Mouse (Mus musculus) gastrocnemius, postnatal 14 days (tissue): ENCODE results near the gene Rnf38. TPM values are rescaled to one million over a fixed set of nuclear protein-coding genes. Genes with fewer than 3 reads are reported as not detected.

Experiments
- DNase-seq: peaks from one replicate; pipeline ENCODE4 v3.0.0; 2021; ENCODE audit warnings: mixed read lengths
- intact Hi-C: fragments of 180-260 bp; cut with DNase I; formaldehyde crosslinking; loops from one replicate; pipeline ENCODE4 v1.15.1; 2025; ENCODE audit warnings: low total_unique reads
- total RNA-seq, 2 experiments: library from RNA; stranded (reverse); gene quantifications; 2 replicates each; pipeline ENCODE4 v1.2.3; 2021

Gene Rnf38
- total RNA-seq, 2 experiments from 2014 or later = 15.7 to 19.2 TPM

DNA sequence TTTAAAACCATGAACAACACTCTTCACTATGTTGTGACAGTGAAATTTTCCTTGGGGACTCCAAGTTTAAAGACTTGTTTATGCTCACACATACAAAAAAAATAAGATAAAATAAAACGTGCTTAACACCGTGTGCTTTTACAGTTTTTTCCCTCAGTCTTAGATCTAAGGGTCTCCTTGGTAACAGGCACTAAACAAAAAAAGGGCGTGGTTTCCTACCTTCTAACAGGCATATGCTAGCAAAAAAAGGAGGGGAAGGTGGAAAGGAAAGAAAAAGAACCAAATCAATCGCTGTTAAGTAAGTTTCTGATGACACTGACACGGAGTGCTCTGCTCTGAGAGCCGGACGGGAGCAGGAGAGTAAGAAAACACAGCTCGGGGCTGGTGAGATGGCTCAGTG, 73.8 kb downstream of the Rnf38 start:
- intact Hi-C loops = no loop called here
- no peak for DNase-seq

DNA sequence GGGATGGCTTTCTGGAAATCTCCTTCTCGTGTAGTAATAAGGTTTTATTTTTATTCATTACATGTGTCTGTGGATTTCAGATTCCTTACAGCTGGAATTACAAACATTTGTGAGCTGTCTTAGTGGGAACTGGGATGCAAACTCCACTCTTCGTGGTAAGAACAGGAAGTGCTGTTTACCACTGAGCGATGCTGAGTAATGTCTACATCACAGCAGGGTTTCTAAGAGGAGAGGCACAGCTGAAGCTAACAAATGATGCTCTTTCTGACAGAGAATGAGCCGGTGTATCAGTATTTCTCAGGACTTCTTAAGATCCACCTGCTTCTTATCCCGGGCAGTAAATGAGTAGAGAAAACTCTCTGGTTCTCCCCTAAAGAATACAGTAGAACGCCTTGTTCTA, 77.1 kb downstream of the Rnf38 start:
- no peak for DNase-seq
- intact Hi-C loops = no loop called here

DNA sequence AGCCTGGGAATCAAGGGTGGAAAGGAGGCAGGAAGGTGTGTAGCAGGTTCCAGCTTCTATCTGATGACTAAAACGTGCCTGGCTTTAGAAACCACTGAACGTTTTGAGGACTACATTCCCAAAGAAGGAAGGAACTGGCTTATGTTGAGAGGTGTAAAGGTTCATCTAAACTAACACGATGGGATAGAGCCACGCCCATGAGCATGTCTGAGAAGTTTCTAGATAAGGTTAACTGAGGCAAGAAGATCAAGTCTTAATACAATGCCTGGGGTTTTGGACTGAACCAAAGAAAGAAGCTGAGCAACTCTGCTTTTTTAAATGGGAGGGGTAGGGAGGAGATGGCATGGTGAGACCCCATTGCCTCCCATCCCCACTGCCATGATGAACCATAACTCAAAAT, 78.7 kb downstream of the Rnf38 start:
- intact Hi-C loops = no loop called here
- DNase-seq = no peak

DNA sequence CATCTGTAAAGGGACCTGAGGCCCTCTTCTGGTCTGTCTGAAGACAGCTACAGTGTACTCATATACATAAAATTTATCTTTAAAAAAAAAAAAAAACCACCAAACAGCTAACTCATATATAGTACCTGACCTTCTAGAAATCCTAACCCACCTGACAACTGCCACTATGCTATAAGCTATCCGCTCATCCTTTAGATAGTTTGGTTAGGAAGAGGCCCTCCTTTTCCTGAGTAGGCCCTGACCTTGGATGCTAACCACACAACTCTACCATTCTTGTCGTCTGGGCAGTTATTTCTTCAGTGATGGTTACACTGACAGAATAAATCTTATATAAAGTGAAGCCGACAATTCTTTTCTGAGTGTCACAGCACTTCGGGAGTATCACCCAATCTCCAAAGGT, 80.7 kb downstream of the Rnf38 start:
- no peak for DNase-seq
- intact Hi-C loops = no loop called here

DNA sequence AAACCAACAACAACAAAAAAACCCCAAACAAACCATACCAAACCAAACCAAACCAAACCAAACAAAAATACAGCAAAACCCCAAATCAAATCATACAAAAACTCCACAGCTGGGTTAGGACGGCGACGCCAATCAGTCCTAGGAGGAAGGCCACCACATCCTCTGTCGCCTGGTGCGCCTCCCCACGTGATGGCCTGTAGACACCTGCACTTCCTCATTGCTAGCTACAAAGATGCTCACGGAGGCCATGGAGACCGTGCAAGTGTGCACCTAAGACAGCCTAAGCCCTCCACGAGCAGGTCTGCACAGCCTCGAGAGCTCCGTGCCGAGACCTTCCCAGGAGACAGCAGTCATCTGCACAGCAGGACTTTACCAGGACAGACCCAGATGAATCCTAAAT, 106.8 kb downstream of the Rnf38 start:
- no peak for DNase-seq
- intact Hi-C loops = no loop called here

DNA sequence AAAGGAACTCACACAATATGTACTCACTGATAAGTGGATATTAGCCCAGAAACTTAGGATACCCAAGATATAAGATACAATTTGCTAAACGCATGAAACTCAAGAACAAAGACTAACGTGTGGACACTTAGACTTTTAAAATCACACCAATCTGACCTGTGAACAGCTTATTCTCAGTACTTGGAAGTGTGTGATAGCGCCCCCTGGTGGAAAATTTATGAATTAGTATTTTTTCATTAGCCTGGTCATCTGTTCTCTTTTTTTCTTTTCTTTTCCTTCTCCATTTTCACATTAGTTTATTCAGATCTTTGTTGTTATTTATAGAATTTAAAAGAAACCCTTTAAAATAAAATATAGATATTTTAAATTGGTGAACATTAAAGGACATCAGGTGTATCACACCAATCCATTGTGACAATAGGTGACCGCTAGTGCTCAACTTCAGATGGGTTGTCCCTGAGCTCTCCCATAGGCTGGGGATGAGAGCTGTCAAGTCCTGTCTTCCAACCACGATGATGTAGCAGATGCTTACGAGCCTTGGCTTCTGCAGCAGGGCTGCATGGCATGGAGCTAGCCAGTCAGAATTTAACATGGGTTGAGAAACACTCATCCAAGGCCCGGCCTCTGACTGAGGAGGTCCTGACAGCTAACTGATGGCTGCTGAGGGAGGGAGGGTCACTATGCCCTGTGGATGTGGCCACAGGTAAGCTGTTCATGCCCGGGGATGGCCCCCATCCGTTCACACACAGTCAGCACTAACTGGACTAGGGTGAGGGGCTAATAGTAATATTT, 114.0 kb downstream of the Rnf38 start:
- DNase-seq = no peak
- intact Hi-C loops = no loop called here

DNA sequence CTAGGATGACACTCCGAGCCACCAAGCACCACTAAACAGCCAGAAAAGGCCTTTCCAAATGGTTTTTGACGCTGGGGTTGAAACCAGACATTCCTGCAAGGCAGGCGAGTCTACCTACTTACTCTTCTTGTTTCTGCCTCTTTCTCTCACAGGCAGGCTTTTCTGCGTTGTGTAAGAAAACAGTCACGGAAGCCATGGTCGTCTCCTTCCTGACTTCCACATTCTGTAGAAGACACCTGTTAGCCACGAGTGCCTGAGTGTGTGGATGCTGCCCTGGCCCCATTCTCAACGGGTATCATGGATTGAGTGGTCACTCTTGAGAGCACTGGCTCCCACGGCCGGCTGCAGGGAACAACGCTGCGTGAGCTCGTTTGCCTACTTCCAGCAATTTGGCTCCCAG, 118.5 kb downstream of the Rnf38 start:
- DNase-seq = no peak
- intact Hi-C loops = no loop called here

DNA sequence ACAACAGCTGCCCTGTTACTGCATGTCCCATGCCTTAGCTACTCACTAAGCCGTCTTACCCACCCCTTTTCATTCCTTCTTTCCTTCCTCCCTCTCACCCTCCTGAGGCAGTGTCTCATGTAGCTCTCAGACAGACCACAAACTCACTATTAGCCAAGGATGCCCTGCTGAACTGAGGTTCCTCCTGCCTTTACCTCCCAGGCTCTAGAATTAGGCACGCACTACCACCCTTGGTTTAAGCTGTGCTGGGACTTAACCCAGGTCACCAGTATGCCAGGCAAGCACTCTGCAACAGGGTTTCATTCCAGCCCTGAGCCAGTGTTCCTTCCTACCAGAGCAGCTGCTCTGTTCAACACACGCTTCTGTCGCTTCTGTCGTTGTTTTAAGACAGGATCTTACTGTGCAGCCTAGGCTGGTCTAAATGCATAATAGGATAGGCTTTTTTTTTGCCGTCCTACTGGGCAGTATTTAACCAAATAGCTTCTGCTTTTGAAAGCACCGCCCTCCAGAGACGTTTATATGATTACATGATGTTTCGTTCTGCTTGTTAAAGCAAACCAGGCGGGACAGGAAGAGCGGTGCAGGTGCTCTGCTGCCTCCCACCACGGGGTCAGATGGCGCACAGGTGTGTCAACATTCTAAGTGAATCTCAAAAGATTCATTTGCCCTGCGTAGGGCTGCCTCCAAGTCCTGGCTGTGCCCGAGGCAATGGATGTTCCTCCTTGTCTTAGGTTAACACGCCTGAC, 120.0 kb downstream of the Rnf38 start:
- intact Hi-C loops = no loop called here
- DNase-seq = no peak

DNA sequence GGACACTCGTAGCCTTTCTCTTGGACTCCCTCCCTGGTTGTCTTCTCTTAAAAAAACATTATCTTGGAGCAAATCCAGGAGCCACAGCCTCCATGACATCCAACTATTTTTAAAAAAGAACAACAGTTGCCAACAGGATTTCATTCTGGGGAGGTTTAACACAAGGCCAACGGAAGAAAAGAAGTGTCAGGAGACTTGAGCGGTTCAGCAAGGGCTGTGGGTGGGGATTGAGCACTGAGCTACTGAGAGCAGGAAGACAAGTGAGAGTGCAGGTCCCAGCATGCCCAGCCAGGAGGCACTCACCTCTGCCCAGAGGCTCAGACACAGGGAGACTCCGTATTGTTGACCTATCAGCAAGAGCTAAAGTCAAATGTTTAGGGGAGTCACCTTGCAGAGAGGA, 120.8 kb downstream of the Rnf38 start:
- intact Hi-C loops = no loop called here
- no peak for DNase-seq

DNA sequence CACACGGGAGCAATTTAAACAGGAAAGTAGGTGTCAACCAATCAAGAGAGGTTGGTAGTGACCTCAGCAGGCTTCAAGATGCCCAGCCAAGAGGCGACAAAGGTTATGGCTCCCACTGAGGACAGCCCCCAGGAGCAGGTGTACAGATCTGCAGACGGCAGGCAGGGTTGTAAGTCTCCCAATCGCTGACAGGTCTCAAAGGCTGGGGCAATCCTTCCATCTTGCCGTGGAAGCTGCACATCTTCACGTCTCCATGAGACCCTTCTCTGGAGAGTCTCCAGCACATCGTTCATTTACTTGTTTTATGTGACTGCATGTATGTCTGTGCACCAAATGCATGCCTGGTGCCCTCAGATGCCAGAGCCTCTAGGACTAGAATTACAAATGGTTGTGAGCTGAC, 122.8 kb downstream of the Rnf38 start:
- intact Hi-C loops = no loop called here
- DNase-seq = no peak

DNA sequence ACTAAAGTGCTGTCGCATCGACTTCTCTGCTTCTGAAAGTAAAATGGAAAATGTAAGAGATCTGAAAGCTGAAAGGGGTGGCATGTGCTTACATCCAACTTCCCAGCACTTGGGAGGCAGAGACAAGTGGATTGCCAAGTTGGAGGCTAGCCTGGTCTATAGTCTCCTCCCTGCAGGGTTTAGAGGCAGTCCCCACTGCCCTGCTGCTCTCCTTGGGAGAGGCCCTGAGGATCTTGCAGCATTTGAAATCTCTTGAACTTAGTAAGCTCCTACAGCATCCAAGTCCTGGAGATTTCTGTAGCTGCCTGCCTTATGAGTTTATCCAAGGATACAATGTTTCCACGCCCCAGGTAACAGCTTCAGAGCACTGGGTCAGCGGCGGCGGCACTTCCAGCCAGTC, 125.3 kb downstream of the Rnf38 start:
- no peak for DNase-seq
- intact Hi-C loops = no loop called here

DNA sequence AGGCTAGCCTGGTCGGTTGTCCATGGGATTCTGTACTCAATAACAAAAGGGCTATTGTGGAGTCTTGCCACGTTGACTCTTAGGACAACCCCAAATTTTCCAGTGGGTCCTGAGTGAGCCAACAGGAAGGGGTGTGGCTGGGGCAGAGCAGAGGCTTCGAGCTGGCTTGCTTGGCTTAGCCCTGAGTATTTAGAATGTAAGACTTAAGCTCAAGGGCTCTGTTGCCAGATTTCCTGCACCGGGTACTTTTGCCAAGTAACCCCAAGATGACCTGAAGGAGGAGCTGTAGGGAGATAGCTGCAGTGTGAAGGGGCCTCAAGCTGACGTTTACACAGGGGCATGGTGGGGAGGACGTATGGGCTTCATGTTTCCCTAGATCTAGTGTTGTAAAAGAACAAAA, 126.2 kb downstream of the Rnf38 start:
- intact Hi-C loops = no loop called here
- DNase-seq = no peak

DNA sequence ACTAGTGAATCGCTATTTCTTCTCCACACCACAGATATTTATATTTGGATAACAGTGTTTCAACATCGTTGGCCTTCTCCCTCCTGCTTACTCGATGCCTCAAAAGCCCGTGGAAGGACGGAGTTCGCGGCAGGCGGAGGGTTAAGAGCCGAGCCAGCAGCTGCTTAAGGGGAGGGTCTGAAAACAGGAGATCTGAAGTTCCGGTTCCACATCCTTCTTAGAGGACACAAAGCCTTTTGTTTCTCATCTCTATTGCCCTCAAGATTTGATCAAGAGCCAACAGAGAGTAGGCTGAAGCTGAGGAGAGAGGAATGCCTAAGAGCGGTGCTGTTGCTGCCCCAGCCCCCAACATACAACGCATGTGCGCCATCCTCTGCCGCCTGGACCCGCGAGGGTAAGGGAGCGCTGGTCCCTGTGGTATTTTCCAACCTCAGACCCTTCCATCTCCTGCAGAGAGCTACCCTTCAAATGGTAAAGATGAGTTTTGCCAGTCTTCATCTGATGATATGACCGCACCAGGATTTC, 127.2 kb downstream of the Rnf38 start:
- intact Hi-C loops = no loop called here
- no peak for DNase-seq

DNA sequence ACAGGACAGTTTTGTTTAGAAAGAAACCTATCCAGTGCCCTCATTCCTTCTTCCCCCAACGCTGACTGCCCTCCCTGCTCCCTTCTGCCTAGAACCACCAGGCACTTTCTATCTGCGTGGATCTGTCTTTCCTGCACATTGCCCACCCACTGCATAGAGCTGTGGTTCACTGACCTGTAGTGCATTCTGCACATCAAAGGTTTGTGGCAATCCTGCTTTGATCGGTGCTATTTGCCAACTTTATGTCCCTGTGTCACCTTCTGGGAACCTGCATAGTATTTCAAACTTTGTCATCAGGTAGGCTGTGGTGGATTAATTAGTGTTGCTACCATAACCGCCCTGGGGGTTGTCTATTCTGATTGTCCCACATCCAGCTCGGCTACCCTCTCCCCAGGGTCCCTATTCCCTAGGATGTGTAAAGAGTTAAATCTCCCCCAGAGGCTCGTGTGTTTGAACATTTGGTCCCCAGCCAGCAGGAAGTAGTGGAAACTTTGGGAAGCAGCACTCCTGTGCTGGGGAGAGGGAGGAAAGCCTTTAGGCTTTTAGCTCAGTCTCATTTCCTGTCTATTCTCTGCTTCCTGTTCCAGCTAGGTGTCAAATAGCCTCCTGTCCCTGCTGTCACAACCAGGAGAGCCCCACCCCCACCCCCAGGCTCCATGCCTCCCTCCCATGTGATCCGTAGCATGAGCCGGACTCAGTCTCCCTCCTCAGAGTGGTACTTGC, 129.2 kb downstream of the Rnf38 start:
- intact Hi-C loops = no loop called here
- no peak for DNase-seq

DNA sequence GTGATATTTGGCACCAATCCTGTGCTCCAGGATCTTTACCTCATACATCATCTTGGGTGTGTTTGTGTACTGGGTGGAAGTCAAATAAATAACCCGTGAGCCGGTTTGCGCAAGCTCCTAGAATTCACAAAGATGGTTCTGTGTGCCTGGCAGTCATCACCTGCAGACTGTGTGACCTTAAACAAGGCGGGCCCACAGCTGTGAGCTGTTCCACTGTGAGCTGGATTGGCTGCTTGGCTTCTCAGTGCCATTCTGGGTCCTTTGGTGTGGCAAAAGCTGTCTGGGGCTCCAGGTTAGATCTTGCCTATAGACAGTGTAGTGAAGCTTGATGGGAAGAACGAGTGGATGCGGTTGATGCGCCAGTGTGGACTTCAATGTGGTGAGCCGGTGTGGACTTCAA, 130.0 kb downstream of the Rnf38 start:
- no peak for DNase-seq
- intact Hi-C loops = no loop called here

DNA sequence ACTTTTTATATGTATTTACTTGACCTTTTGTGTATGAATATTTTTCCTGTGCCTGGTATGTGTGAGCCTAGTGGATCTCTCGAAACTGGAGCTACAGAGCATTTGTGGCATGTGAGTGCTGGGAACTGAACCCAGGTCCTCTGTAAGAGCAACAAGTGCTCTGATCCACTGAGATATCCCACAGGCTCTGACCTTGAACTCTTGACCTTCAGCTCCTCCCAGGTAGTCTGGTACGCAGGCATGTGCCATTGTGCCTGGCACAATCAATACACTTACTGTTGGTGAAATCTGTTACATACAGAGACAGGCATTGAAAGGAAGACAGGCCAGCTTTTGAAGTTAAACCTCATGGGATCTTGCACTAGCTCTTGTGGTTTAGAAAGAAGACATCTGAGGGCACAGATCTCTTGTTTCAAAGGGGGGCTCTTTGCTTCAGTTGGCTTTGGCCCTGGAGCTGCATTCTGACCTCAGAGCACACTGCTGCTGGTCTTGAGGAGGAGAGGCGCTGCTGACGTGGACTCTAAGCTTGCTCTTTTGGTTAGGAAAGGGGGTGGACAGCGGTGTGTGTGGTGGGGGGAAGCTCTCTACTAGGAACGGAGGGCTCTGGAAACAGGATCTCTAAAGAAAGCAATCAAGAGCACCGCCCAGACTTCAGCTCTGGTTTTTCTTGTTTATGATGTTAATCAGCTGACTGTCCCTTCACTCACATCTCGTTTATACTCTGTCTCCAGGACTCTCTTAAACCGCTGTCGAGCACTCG, 135.8 kb downstream of the Rnf38 start:
- DNase-seq = no peak
- intact Hi-C loops = no loop called here

DNA sequence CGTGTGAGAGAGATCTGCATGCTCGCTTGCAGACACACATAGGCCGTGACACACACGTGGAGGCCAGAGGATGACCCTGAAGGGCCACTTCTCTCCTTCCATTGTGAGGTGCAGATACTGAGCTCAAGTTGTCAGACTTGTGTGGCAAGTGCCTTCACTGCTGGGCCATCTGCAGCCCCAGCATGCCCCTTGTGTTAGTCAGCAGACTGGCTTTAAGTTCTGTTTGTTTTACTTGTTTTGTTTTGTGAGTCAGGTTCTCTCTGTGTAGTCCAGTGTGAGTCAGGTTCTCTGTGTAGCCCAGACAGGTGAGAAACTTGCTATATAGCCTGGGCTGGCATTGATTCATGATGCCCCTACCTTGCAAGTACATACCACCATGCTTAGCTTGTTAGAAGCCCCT, 139.1 kb downstream of the Rnf38 start:
- DNase-seq = no peak
- intact Hi-C loops = no loop called here

DNA sequence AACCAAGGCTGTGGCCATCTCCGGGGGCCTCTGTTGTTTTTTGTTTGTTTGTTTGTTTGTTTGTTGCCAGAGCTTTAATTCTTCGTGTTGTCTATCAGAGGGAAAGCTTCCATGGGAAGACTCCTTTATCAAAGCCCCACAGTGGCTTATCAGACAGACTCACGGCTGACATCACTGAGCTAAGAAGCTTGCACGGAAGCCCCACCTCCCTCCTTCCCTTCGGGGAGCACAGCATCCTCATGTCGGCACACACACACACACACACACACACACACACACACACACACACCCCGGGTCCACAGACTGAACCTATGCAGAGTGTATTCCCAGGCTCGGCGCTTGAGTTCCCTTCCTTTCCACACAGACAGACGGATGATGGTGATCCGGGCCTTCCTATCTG, 141.2 kb downstream of the Rnf38 start:
- intact Hi-C loops = no loop called here
- no peak for DNase-seq

DNA sequence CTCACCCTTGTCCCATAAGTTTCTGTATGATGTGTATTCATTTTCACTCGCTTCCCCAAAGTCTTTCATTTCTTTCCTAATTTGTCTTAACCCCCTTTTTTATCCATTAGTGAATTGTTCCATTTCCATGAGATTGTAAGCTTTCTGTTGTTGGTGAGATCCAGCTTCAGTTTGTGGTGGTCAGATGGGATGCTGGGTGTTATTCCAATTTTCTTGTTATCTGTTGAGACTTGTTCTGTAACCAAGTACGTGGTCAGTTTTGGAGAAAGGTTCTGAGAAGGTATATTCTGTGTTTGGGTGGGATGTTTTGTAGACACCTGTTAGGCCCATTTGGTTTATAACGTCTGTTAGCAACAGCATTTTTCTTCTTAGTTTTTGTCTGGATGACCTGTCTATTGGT, 148.0 kb downstream of the Rnf38 start:
- intact Hi-C loops = no loop called here
- DNase-seq = no peak
